Mouse (Mus musculus) liver, embryonic 14.5 days (tissue): ENCODE data around the gene Lnx1. TPM values are rescaled to one million over a fixed set of nuclear protein-coding genes. Genes with fewer than 3 reads are reported as not detected.

Source experiments
- ATAC-seq: fragments of 200-750 bp; cut with Nextera tagmentation; 2 replicates; pipeline ENCODE4 v1.8.0; 2017; ENCODE audit warnings: moderate number of reproducible peaks, mild to moderate bottlenecking, moderate library complexity; ENCODE audit not compliant: insufficient read depth
- DNase-seq, 3 experiments: peaks; one replicate each; pipeline ENCODE4 v3.0.0-alpha.2; 2012 to 2013; ENCODE audit warnings: low read depth in 3 of 3, low spot score in 3 of 3
- H3K27ac ChIP-seq: fragments of 300-500 bp; sonication (generic); 2 replicates; pipeline ENCODE4 v1.5.1; 2014; ENCODE audit warnings: moderate library complexity, mild to moderate bottlenecking, control low read depth, inconsistent platforms
- H3K27me3 ChIP-seq: fragments of 300-500 bp; sonication (generic); 2 replicates; pipeline ENCODE4 v1.6.1; 2014; ENCODE audit warnings: mild to moderate bottlenecking, low read length, moderate library complexity; ENCODE audit not compliant: control insufficient read depth, insufficient read depth
- H3K36me3 ChIP-seq: fragments of 300-500 bp; sonication (generic); replicated peaks from 2 replicates; pipeline ENCODE4 v1.6.1; 2014; ENCODE audit warnings: low read depth; ENCODE audit not compliant: control insufficient read depth, insufficient read depth
- H3K4me1 ChIP-seq, 2 experiments: fragments of 200-500 bp in 1 of 2; fragments of 300-500 bp in 1 of 2; sonication (generic) in 1 of 2; replicated peaks; 2 replicates each; pipeline ENCODE4 v1.6.1; 2012 to 2014; ENCODE audit warnings: antibody characterized with exemption in 1 of 2, inconsistent platforms in 1 of 2, low read length in 1 of 2; ENCODE audit not compliant: control insufficient read depth in 2 of 2, insufficient read depth in 2 of 2
- H3K4me2 ChIP-seq: fragments of 300-500 bp; sonication (generic); 2 replicates; pipeline ENCODE4 v1.6.1; 2014; ENCODE audit warnings: low read depth, mild to moderate bottlenecking, control low read depth, moderate library complexity
- H3K4me3 ChIP-seq, 2 experiments: fragments of 200-500 bp in 1 of 2; fragments of 300-500 bp in 1 of 2; sonication (generic) in 1 of 2; 2 replicates each; pipeline ENCODE4 v1.5.1; 2012 to 2014; ENCODE audit warnings: low read depth in 2 of 2, low read length in 2 of 2, mild to moderate bottlenecking in 2 of 2, control low read depth in 1 of 2, inconsistent platforms in 1 of 2, moderate library complexity in 1 of 2; ENCODE audit not compliant: insufficient read depth in 1 of 2
- H3K9ac ChIP-seq: fragments of 300-500 bp; sonication (generic); replicated peaks from 2 replicates; pipeline ENCODE4 v1.6.1; 2014; ENCODE audit warnings: mild to moderate bottlenecking, control low read depth, moderate library complexity
- H3K9me3 ChIP-seq: fragments of 300-500 bp; sonication (generic); 2 replicates; pipeline ENCODE4 v1.6.1; 2016; ENCODE audit warnings: low read length, mixed read lengths; ENCODE audit not compliant: control insufficient read depth
- CTCF ChIP-seq: IDR thresholded peaks from 2 replicates; pipeline ENCODE4 v1.5.1; 2016; ENCODE audit warnings: antibody characterized with exemption, low read depth, control low read depth
- EP300 ChIP-seq: IDR thresholded peaks from 2 replicates; pipeline ENCODE4 v1.6.1; 2016; ENCODE audit warnings: antibody characterized with exemption, low read depth
- WGBS: fragments of 180-500 bp; shearing (Covaris S2); extraction: QIAGEN DNeasy Blood & Tissue Kit; methylation state at CpG from one replicate; pipeline ENCODE4 v1.1.7; 2014; ENCODE audit not compliant: insufficient replicate concordance; 5-methylcytosine and 5-hydroxymethylcytosine counted together
- polyA plus RNA-seq, 2 experiments: library from polyadenylated mRNA; depleted of rRNA in 1 of 2; stranded (reverse) in 1 of 2; unstranded in 1 of 2; fragments of >200 nt; fragmentation: Nextera tagmentation in 1 of 2; extraction: Ambion mirVana in 1 of 2; gene quantifications; 2 replicates each; pipeline versions ENCODE4 v1.2.1 to v1.2.3; 2012 to 2014

The Lnx1 gene
- polyA plus RNA-seq, 2 experiments = 0.03 TPM; not detected in 1

- no peaks in the 10 kb centered on the region for H3K27me3 ChIP-seq
- no peak for ATAC-seq
- no peak overlapping the region for H3K4me2 ChIP-seq
- H3K9ac ChIP-seq = no peak overlapping the region
- DNase-seq = no peak
- no peaks in the 10 kb centered on the region; a peak in 1 of 4 replicates for H3K4me1 ChIP-seq
- H3K27ac ChIP-seq = no peak overlapping the region
- no peak for TF ChIP-seq EP300
- no peak for TF ChIP-seq CTCF
- H3K9me3 ChIP-seq = no peaks in the 10 kb centered on the region
- no peaks in the 10 kb centered on the region for H3K36me3 ChIP-seq
- H3K4me3 ChIP-seq = no peak overlapping the region
- WGBS = 47% methylated on average over 4 of the region's 4 CpGs
These were observed 10.1 kb upstream of the Lnx1 start for GRCm38 (mm10) chr5:74712811-74713210.

GRCm38 (mm10) chr5:74711988-74712387 is 9.3 kb upstream of the Lnx1 start:
- no peaks in the 10 kb centered on the region for H3K36me3 ChIP-seq
- no peaks in the 10 kb centered on the region; a peak in 1 of 4 replicates for H3K4me1 ChIP-seq
- no peak overlapping the region for H3K4me3 ChIP-seq
- no peak overlapping the region for H3K27ac ChIP-seq
- H3K9me3 ChIP-seq = no peaks in the 10 kb centered on the region
- no peak for DNase-seq
- H3K27me3 ChIP-seq = no peaks in the 10 kb centered on the region
- ATAC-seq = no peak
- WGBS = 60% methylated on average over 2 of the region's 2 CpGs
- H3K4me2 ChIP-seq = no peak overlapping the region
- no peak for TF ChIP-seq CTCF
- no peak for TF ChIP-seq EP300
- no peak overlapping the region for H3K9ac ChIP-seq

- Histone ChIP-seq H3K27me3 (no peaks in the 10 kb centered on the region), H3K27ac (no peak overlapping the region), H3K4me3 (no peak overlapping the region), H3K4me1 (no peaks in the 10 kb centered on the region; a peak in 1 of 4 replicates), H3K4me2 (no peak overlapping the region), H3K36me3 (no peaks in the 10 kb centered on the region), H3K9me3 (no peaks in the 10 kb centered on the region), H3K9ac (no peak overlapping the region)
- TF ChIP-seq CTCF (no peak), EP300 (no peak)
- ATAC-seq (no peak), DNase-seq (no peak)
- WGBS = 17% methylated on average over 1 of the region's 1 CpGs
These were observed 8.3 kb upstream of the Lnx1 start for GRCm38 (mm10) chr5:74711056-74711455.

GRCm38 (mm10) chr5:74710181-74710580 is 7.5 kb upstream of the Lnx1 start:
- DNase-seq = no peak
- no peak for ATAC-seq
- Histone ChIP-seq H3K9ac (no peak overlapping the region), H3K4me1 (no peaks in the 10 kb centered on the region; a peak in 1 of 4 replicates), H3K36me3 (no peaks in the 10 kb centered on the region), H3K9me3 (no peaks in the 10 kb centered on the region), H3K27ac (no peak overlapping the region), H3K27me3 (no peaks in the 10 kb centered on the region), H3K4me2 (no peak overlapping the region), H3K4me3 (no peak overlapping the region)
- WGBS = 54% methylated on average over 4 of the region's 4 CpGs
- TF ChIP-seq CTCF = no peak
- no peak for TF ChIP-seq EP300

GRCm38 (mm10) chr5:74704460-74704790 is 1.7 kb upstream of the Lnx1 start:
- Histone ChIP-seq H3K9ac (no peak overlapping the region), H3K4me3 (peak overlapping the region; percentile 16 to 46), H3K9me3 (no peaks in the 10 kb centered on the region), H3K27me3 (no peaks in the 10 kb centered on the region), H3K27ac (no peak overlapping the region), H3K4me2 (peak overlapping the region; percentile 40), H3K4me1 (peaks cover 0 to 5% of the 10 kb centered on the region in 2 experiments; a peak in 2 of 4 replicates), H3K36me3 (no peaks in the 10 kb centered on the region)
- DNase-seq = peak; percentile 60 to 70 (median 62)
- ATAC-seq = peak; percentile 91
- 2% methylated on average over 8 of the region's 8 CpGs for WGBS
- TF ChIP-seq EP300 = no peak
- no peak for TF ChIP-seq CTCF
